Mouse (Mus musculus): ENCODE results near the gene Lcmt1.

Gene Lcmt1

DNA sequence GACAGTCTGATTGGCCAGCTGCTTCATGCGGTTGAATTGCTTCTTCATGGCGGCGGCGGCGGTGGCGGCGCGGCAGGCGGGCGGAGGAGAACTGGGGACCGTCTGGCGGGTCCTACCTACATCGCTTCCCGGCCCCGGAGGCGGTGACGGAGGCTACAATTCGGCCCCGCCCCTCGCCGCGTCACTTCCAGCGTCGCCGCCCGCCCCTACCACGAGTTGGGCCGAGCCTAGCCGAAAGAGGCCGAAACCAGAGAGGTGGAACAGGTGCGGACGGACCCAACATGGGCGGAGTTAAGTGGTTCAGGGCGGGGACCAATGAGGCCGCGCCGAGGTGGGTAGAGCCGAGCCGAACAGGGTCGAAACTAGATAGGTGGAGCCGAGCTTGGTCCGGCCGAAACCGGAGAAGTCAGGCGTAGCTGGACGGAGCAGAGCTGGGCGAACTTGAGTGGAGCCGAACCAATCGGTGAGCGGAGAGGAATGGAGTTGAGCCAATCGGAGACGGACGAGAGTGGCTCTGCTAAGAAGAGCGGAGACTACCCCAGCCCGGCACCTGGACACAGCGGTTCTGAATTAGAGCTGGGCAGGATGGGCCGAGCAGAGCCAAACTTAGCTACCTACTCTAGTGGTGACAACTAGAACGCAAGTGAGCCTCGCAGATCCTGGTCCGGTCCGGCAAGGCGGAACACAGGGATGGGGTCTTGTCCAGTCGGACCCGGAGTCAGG is at the start of gene Lcmt1, which contains the start of gene Arhgap17:
Gene Lcmt1 (plus strand): TSS at position 26 of the 723 bp plus-strand sequence.
Gene Arhgap17 (minus strand): TSS at position 157 of the 723 bp plus-strand sequence.
- DNase-seq (ENCODE audit: low spot score): peak; percentile 96

DNA sequence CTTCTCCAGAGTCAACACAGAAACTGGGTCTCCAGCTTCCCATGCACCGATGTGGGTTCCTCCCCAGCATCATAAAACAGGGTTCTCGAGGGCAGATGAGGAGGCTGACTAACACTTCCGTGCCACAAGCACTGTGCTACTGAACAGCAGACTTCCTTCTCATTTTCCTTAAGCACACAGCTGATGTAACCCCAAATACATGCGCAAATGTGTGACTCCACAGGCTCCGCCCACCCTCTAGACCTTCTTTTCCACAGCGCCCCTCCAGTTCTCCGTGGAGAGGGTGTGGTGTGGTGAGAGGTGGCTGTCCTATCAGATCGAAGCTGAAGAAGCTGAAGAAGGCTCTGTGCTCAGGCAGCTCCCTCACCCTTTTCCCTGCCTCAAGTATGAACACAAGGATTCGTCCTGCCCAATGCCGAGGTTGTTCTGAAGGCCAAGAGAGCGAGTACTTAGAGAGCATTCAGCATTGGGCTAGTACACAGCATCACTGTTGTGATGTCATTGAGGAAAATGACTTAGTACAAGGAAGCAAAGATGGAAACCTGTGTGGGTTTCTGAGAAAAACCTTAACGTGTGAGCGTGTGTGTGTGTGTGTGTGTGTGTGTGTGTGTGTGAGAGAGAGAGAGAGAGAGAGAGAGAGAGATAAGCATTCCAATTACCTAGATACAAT is 47.0 kb upstream of the Lcmt1 start:
- DNase-seq (ENCODE audit: low spot score): peak; percentile 3

GRCm38 (mm10) chr7:123323388-123323787 is 46.2 kb upstream of the Lcmt1 start:
- no peak for DNase-seq (ENCODE audit: low spot score)

- DNase-seq (ENCODE audit: low spot score): no peak
Observed at GRCm38 (mm10) chr7:123324105-123324504, 45.5 kb upstream of the Lcmt1 start.

- no peak for DNase-seq (ENCODE audit: low spot score)
Observed at GRCm38 (mm10) chr7:123326062-123326461, 43.5 kb upstream of the Lcmt1 start.

- DNase-seq (ENCODE audit: low spot score): no peak
Observed at GRCm38 (mm10) chr7:123326901-123327300, 42.7 kb upstream of the Lcmt1 start.

DNA sequence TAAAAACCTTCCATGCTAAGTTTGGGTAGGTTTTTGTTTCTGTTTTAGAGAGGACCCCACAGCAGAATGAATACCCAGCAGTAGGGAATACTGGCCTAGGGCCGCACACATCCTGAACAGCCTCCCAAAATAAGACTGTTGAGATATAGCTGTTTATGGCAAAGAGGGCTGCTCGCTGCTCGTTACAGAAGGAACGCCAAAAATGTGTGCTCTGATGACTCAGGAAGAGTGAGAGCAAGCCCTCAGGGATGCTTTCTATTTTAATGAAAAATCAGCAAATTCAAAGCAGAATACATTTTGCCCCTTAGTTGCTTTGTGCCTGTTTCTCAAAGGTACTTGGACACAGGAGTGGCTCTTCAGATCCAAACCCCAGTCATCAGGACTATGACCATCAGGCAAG is 41.7 kb upstream of the Lcmt1 start:
- DNase-seq (ENCODE audit: low spot score): no peak

DNA sequence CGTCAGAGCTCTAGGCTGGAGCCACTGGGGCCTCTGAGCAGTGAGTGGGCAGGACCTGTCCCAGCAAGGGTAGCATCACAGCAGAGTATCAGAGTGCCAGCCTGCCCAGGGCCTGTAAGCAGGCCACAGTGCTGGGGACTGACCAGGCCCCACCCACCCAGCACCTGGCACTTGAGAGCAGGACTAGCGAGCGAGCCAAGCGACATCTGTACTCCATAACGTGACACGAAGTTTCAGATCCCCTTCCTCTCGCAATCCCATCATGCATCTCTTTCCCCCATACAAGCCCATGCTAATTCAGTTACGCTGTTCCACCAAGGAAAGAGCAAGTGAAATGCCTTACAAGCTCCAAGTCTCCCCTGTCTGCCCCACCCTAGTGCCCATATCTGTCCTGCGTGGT is 39.1 kb upstream of the Lcmt1 start:
- peak; percentile 21 for DNase-seq (ENCODE audit: low spot score)

DNA sequence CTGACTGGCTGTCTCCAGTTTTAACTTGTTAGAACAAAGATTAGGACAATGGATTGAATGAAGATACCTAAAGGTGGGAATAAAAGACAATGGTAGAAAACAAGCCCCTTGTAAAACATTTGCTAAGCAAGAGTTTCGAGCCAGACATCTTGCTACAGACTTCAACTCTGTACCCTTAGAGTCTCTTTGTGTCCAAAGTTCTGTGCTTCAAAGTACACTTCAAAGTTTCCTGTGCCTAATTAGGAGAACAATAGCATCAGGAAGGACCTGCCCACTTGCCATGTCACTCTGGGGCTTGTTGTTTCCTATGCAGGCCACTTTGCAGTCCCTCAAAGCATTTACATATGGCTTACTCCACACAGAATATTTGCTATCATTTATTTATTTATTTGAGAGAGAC is 33.3 kb upstream of the Lcmt1 start:
- DNase-seq (ENCODE audit: low spot score): no peak

- DNase-seq (ENCODE audit: low spot score): no peak
Observed at GRCm38 (mm10) chr7:123338351-123338750, 31.2 kb upstream of the Lcmt1 start.

DNA sequence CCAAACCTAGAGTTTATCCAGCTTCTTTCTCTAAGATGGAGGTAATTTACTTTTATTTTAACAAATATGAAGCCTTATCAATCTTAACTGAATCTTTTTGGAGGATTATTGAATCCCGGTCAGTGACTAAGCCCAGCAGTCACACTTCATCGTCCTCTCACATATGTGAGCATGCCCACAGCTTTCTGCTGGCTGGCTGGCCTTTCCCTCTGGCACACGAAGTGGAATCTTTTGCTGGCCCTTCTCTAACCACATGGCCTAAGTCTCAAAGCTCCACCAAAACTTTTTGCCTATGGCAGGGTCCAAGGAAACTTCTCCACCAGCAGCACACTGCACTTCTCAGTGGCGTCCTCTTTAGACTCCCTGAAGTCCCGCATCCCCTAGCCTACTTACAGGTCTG is 27.7 kb upstream of the Lcmt1 start:
- no peak for DNase-seq (ENCODE audit: low spot score)

DNA sequence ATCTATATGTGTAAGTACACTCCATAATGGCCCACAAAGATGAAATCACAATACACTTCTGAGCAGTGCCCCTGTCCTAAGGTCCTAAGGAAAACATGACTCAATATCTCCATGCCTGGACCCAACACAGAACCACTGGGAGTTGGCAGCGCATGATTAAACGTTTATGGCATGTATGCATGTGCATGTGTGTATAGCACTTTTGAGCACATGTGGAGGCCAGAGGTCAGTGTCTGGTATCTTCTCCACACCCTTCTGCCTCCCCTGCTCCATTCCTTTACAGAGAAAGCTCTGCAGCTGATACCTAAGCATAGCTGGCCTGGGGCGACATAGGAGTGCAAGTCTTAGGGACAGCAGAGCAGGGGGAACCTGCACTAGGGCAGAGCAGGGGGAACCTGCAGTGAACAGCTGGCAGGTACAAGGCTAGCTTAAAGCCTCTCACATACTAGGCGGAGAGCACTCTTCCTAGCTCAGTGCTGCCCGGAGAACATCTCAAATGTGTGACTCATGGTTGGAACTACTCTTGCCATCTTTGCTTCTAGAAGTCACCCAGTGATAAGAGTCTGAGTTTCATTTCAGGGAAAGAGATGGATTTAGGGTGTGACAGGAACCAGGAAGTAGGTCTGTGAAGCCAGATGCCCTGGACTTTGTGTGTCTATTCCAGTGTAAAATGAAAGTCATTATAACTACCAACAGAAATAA is 25.4 kb upstream of the Lcmt1 start:
- DNase-seq (ENCODE audit: low spot score): no peak

GRCm38 (mm10) chr7:123345041-123345544 is 24.5 kb upstream of the Lcmt1 start:
- DNase-seq (ENCODE audit: low spot score): no peak

- no peak for DNase-seq (ENCODE audit: low spot score)
Observed at GRCm38 (mm10) chr7:123346631-123347290, 22.8 kb upstream of the Lcmt1 start.

DNA sequence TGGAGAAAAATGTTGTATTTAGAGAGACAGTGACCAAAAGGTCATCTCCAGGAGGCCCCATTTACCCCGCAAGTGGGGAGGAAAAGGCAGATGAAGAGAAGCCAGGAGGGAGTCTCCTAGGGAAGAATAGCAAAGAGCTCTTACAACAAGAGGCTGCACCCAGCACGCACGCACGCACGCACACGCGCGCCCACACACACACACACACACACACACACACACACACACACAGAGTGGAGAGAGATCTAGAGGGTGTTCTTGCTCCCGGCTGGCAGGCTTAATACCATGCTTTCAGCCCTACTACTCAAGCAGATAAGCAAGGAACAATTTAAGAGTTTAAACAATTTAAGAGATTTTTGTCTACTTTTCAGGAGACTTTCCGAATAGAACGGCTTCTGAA is 19.8 kb upstream of the Lcmt1 start:
- no peak for DNase-seq (ENCODE audit: low spot score)

- DNase-seq (ENCODE audit: low spot score): no peak
Observed at GRCm38 (mm10) chr7:123350243-123350642, 19.3 kb upstream of the Lcmt1 start.

GRCm38 (mm10) chr7:123353081-123353480 is 16.5 kb upstream of the Lcmt1 start:
- no peak for DNase-seq (ENCODE audit: low spot score)

DNA sequence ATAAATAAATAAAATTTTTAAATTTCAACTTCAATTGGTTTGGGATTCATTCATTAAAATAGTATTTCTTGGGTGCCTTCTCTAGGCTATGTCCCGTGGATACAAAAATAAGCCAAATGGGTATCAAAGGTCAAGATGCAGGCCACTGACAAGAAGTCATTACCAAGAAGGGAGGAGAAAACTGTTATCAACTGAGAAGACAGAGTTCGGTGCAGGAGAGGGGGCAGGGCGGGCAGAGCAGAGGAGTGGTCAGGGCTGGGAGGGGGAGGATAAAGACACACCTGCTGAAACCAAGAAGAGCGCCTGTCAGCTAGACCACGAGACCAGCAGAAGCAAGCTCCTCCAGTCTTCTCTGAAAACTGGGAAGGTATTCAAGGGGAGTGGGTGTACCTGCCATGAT is 15.7 kb upstream of the Lcmt1 start:
- no peak for DNase-seq (ENCODE audit: low spot score)

DNA sequence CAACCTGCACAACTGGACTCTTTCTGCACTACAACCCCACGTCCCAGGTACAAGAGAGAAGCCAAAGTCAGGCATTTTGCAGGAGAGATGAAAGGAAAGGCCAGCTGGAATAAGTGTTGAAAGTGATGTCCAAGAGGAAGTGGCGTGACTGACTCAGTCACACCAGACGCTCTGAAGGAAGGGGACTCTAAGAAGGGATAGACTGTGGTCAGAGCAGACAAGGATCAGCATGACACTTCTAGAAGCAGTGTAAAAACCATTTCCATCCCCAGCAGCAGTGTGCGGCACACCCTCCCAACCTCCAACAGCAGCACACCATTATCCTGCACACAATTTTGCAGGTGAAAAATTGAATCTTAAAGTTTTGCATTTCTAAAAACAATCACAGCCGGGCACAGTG is 15.2 kb upstream of the Lcmt1 start:
- DNase-seq (ENCODE audit: low spot score): no peak

DNA sequence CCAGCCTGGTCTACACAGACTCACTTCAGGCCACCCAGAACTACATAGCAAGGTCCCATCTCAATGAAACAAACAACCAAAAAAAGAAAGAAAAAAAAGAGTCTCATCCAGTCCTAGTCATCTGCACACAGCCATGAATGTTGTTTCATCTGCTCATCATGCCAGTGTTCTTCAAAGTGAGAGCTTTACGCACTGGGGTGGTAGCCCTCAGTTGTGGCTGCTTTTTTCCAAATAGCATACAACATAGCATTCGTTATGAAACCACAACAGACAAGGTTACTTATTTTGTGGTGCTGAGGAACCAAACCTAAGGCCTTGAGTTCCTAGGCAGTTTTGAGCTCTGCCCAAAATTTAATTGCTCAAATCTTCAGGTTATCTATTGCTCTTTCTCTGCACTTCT is 14.7 kb upstream of the Lcmt1 start:
- DNase-seq (ENCODE audit: low spot score): no peak

- no peak for DNase-seq (ENCODE audit: low spot score)
Observed at GRCm38 (mm10) chr7:123356158-123356557, 13.4 kb upstream of the Lcmt1 start.

GRCm38 (mm10) chr7:123359101-123359500 is 10.5 kb upstream of the Lcmt1 start:
- DNase-seq (ENCODE audit: low spot score): no peak
